8 mouse cellular contexts compared by ENCODE assay signal in genomic region chr13:23562699-23563462, GRCm38 (mm10). TPM values are rescaled to one million over a fixed set of nuclear protein-coding genes. Genes with fewer than 3 reads are reported as not detected.
A peak's percentile ranks its signal among the peaks of the same experiment; 100 is the strongest.
DNase-seq lines count a peak whose midpoint lies in the region; ATAC-seq and TF ChIP-seq lines count a peak whose summit lies in the region.

No protein-coding gene starts in this region.

- intact Hi-C loops in heart, adult 2 months (cut with DNase I): no loop called here
- intact Hi-C loops in heart, postnatal 25 days (cut with DNase I): no loop called here

- peak; percentile 37; the same call in 1 of the 2 replicates for TF ChIP-seq POLR2A in heart, adult 2 months (IDR thresholded peaks at IDR 0.05; ENCODE audit: insufficient read depth, low read depth, low read length)

- H3K9me3 ChIP-seq in forebrain, embryonic 16.5 days (ENCODE audit: control insufficient read depth, low read length): no peaks in the 10 kb centered on the region
- H3K9me3 ChIP-seq in kidney, embryonic 16.5 days (ENCODE audit: low read length): no peaks in the 10 kb centered on the region
- no peaks in the 10 kb centered on the region for H3K9me3 ChIP-seq in midbrain, embryonic 11.5 days (ENCODE audit: control insufficient read depth, low read length)

- H3K4me1 ChIP-seq in heart, adult 2 months (ENCODE audit: control insufficient read depth, insufficient read depth, low read length): peaks cover 2% of the 10 kb centered on the region; the same call in 1 of the 2 replicates
- H3K4me1 ChIP-seq in forebrain, embryonic 16.5 days (replicated peaks; ENCODE audit: control insufficient read depth, insufficient read depth, low read length): peaks cover 6% of the 10 kb centered on the region; the same call in 1 of the 2 replicates
- no peaks in the 10 kb centered on the region; the same call in 1 of the 2 replicates for H3K4me1 ChIP-seq in kidney, embryonic 16.5 days (ENCODE audit: insufficient read depth, low read length)
- H3K4me1 ChIP-seq in midbrain, embryonic 11.5 days (ENCODE audit: control insufficient read depth, insufficient read depth, low read length): no peaks in the 10 kb centered on the region

- H3K4me3 ChIP-seq in heart, adult 2 months: peak overlapping the region; percentile 50
- H3K4me3 ChIP-seq in C2C12 (ENCODE audit: insufficient read depth, poor library complexity, severe bottlenecking): no peak overlapping the region
- peak overlapping the region; percentile 42 for H3K4me3 ChIP-seq in forebrain, embryonic 16.5 days (replicated peaks; ENCODE audit: low read length)
- H3K4me3 ChIP-seq in kidney, embryonic 16.5 days (ENCODE audit: low read length): peak overlapping the region; percentile 37
- peak overlapping the region; percentile 35 for H3K4me3 ChIP-seq in midbrain, embryonic 11.5 days (ENCODE audit: low read depth, low read length)

- H3K27ac ChIP-seq in heart, adult 2 months: peak overlapping the region; percentile 94
- peak overlapping the region; percentile 98 for H3K27ac ChIP-seq in forebrain, embryonic 16.5 days (ENCODE audit: low read length)
- H3K27ac ChIP-seq in kidney, embryonic 16.5 days (ENCODE audit: low read length): peak overlapping the region; percentile 100
- peak overlapping the region; percentile 96 for H3K27ac ChIP-seq in midbrain, embryonic 11.5 days (ENCODE audit: low read depth, low read length)

- no peaks in the 10 kb centered on the region for H3K79me2 ChIP-seq in heart, adult 2 months (replicated peaks; ENCODE audit: control insufficient read depth, insufficient read depth, low read length)
- H3K79me2 ChIP-seq in C2C12 (ENCODE audit: control insufficient read depth, insufficient read depth): no peaks in the 10 kb centered on the region

- WGBS in heart, adult 2 months: 2% methylated on average over 18 of the region's 18 CpGs
- WGBS in forebrain, embryonic 16.5 days: under 1% methylated on average over 18 of the region's 18 CpGs
- 3% methylated on average over 18 of the region's 18 CpGs for WGBS in kidney, embryonic 16.5 days
- WGBS in midbrain, embryonic 11.5 days: 4% methylated on average over 18 of the region's 18 CpGs

- no peaks in the 10 kb centered on the region for H3K36me3 ChIP-seq in heart, adult 2 months (ENCODE audit: control insufficient read depth, insufficient read depth, low read length)
- no peaks in the 10 kb centered on the region for H3K36me3 ChIP-seq in C2C12 (ENCODE audit: control insufficient read depth, insufficient read depth)
- H3K36me3 ChIP-seq in forebrain, embryonic 16.5 days (ENCODE audit: control insufficient read depth, insufficient read depth): no peaks in the 10 kb centered on the region
- H3K36me3 ChIP-seq in kidney, embryonic 16.5 days (ENCODE audit: insufficient read depth, low read length): no peaks in the 10 kb centered on the region
- H3K36me3 ChIP-seq in midbrain, embryonic 11.5 days (ENCODE audit: control insufficient read depth, insufficient read depth, low read length): no peaks in the 10 kb centered on the region

- TF ChIP-seq CTCF in heart, adult 2 months (IDR thresholded peaks at IDR 0.05): peak; percentile 77
- TF ChIP-seq CTCF in C2C12 (IDR thresholded peaks at IDR 0.05; ENCODE audit: control insufficient read depth, insufficient read depth, insufficient read length): no peak

- no peak for TF ChIP-seq EP300 in heart, adult 2 months (IDR thresholded peaks at IDR 0.05; ENCODE audit: insufficient read depth, low read depth, low read length)

- no peak for DNase-seq in heart, adult 2 months
- no peak for DNase-seq in heart, postnatal 25 days (ENCODE audit: low spot score)
- peak; percentile 89 for DNase-seq in brain, adult 2 months (ENCODE audit: low read depth, low spot score)
- DNase-seq in midbrain, embryonic 11.5 days (ENCODE audit: low spot score, missing footprints): peak; percentile 96

- H3K27me3 ChIP-seq in heart, adult 2 months (ENCODE audit: control insufficient read depth, insufficient read depth, low read length): no peaks in the 10 kb centered on the region
- no peaks in the 10 kb centered on the region for H3K27me3 ChIP-seq in C2C12 (ENCODE audit: control insufficient read depth, insufficient read depth, insufficient read length)
- no peaks in the 10 kb centered on the region for H3K27me3 ChIP-seq in forebrain, embryonic 16.5 days (replicated peaks; ENCODE audit: control insufficient read depth, insufficient read depth, low read length)
- H3K27me3 ChIP-seq in kidney, embryonic 16.5 days (ENCODE audit: insufficient read depth, low read length): no peaks in the 10 kb centered on the region
- no peaks in the 10 kb centered on the region for H3K27me3 ChIP-seq in midbrain, embryonic 11.5 days (ENCODE audit: control insufficient read depth, insufficient read depth, low read length)

- H3K4me2 ChIP-seq in forebrain, embryonic 16.5 days (ENCODE audit: low read length): peak overlapping the region; percentile 82
- peak overlapping the region; percentile 77 for H3K4me2 ChIP-seq in kidney, embryonic 16.5 days (replicated peaks; ENCODE audit: low read depth, low read length)
- H3K4me2 ChIP-seq in midbrain, embryonic 11.5 days: peak overlapping the region; percentile 71

- H3K79me3 ChIP-seq in C2C12 (ENCODE audit: low read depth): no peaks in the 10 kb centered on the region

- H3K9ac ChIP-seq in heart, adult 2 months (ENCODE audit: low read depth, low read length): peak overlapping the region; percentile 41
- H3K9ac ChIP-seq in forebrain, embryonic 16.5 days (replicated peaks; ENCODE audit: low read depth, low read length): peak overlapping the region; percentile 57
- peak overlapping the region; percentile 74 for H3K9ac ChIP-seq in kidney, embryonic 16.5 days (replicated peaks; ENCODE audit: low read length)
- H3K9ac ChIP-seq in midbrain, embryonic 11.5 days (ENCODE audit: low read length): peak overlapping the region; percentile 86

- H3ac ChIP-seq in C2C12 (ENCODE audit: control insufficient read depth, insufficient read length, low read depth): peak overlapping the region; percentile 63

- ATAC-seq in forebrain, embryonic 16.5 days: peak; percentile 38
- ATAC-seq in kidney, embryonic 16.5 days (ENCODE audit: low FRiP score, low TSS enrichment): peak; percentile 64
- ATAC-seq in midbrain, embryonic 11.5 days (ENCODE audit: low FRiP score): peak; percentile 65
- ATAC-seq in activated CD4-positive, CD25-positive, alpha-beta regulatory T cell, adult 4 months: no peak

TF ChIP-seq in C2C12, 6 proteins besides CTCF, POLR2A, EP300 and RAD21:
- TF ChIP-seq MAX (IDR thresholded peaks at IDR 0.05): no peak
- TF ChIP-seq CEBPB (IDR thresholded peaks at IDR 0.05; ENCODE audit: low read depth): peak; percentile 3

RNA-seq across cellular contexts. Expression of gene Hist1h3e, which starts 0.7 kb away (rescaled TPM):
- 10 to 100 TPM; 14.0 to 14.6 TPM for total RNA-seq in heart, adult 2 months (2021)
- polyA plus RNA-seq in heart, adult 2 months (2012; rRNA removed): 1.8 and 2.0 TPM in 2 replicates
- total RNA-seq in heart, postnatal 25 days (2021): 10 to 100 TPM; 15.4 to 27.3 TPM
- 2.8 TPM for polyA plus RNA-seq in C2C12 (2012; fragmentation: generic; extraction: Trizol)
- 2.0 and 3.4 TPM in 2 replicates for polyA plus RNA-seq in forebrain, embryonic 16.5 days (2015; fragmentation: Nextera tagmentation; extraction: Ambion mirVana)
- polyA plus RNA-seq in kidney, embryonic 16.5 days (2015; fragmentation: Nextera tagmentation; extraction: Ambion mirVana): 4.7 TPM in 2 replicates
- 7.2 and 7.4 TPM in 2 replicates for polyA plus RNA-seq in midbrain, embryonic 11.5 days (2014; fragmentation: Nextera tagmentation; extraction: Ambion mirVana)
- polyA plus RNA-seq in activated CD4-positive, CD25-positive, alpha-beta regulatory T cell, adult 4 months (2017; shearing (Covaris generic)): 1 to 10 TPM in 1 of 2 experiments, under 1 TPM in 1; 0.86 to 1.6 TPM

RNA-seq across cellular contexts. Expression of gene Hist1h2ae, which starts 8.1 kb away (rescaled TPM):
- total RNA-seq in heart, adult 2 months (2021): 1 to 10 TPM; 1.8 to 2.8 TPM
- 0.49 and 0.50 TPM in 2 replicates for polyA plus RNA-seq in heart, adult 2 months (2012; rRNA removed)
- 1 to 10 TPM; 3.4 to 4.1 TPM for total RNA-seq in heart, postnatal 25 days (2021)
- 12.6 TPM for polyA plus RNA-seq in C2C12 (2012; fragmentation: generic; extraction: Trizol)
- 33.0 and 46.2 TPM in 2 replicates for polyA plus RNA-seq in forebrain, embryonic 16.5 days (2015; fragmentation: Nextera tagmentation; extraction: Ambion mirVana)
- 57.3 and 57.7 TPM in 2 replicates for polyA plus RNA-seq in kidney, embryonic 16.5 days (2015; fragmentation: Nextera tagmentation; extraction: Ambion mirVana)
- polyA plus RNA-seq in midbrain, embryonic 11.5 days (2014; fragmentation: Nextera tagmentation; extraction: Ambion mirVana): 69.8 and 76.3 TPM in 2 replicates
- polyA plus RNA-seq in activated CD4-positive, CD25-positive, alpha-beta regulatory T cell, adult 4 months (2017; shearing (Covaris generic)): 10 to 100 TPM; 26.7 to 59.1 TPM

RNA-seq across cellular contexts. Expression of gene Hist1h2bg, which starts 8.3 kb away (rescaled TPM):
- total RNA-seq in heart, adult 2 months (2021): 10 to 100 TPM; 16.4 to 19.5 TPM
- polyA plus RNA-seq in heart, adult 2 months (2012; rRNA removed): 3.3 TPM in 2 replicates
- 10 to 100 TPM; 28.4 to 48.1 TPM for total RNA-seq in heart, postnatal 25 days (2021)
- polyA plus RNA-seq in C2C12 (2012; fragmentation: generic; extraction: Trizol): 9.9 TPM
- polyA plus RNA-seq in forebrain, embryonic 16.5 days (2015; fragmentation: Nextera tagmentation; extraction: Ambion mirVana): 2.1 and 6.2 TPM in 2 replicates
- polyA plus RNA-seq in kidney, embryonic 16.5 days (2015; fragmentation: Nextera tagmentation; extraction: Ambion mirVana): 8.5 and 9.1 TPM in 2 replicates
- polyA plus RNA-seq in midbrain, embryonic 11.5 days (2014; fragmentation: Nextera tagmentation; extraction: Ambion mirVana): 3.9 and 6.2 TPM in 2 replicates
- 1 to 10 TPM; 4.0 to 5.7 TPM for polyA plus RNA-seq in activated CD4-positive, CD25-positive, alpha-beta regulatory T cell, adult 4 months (2017; shearing (Covaris generic))

RNA-seq across cellular contexts. Expression of gene Hist1h1d, which starts 9.8 kb away (rescaled TPM):
- total RNA-seq in heart, adult 2 months (2021): under 1 TPM; 0.86 to 0.91 TPM
- 0.04 and 0.09 TPM in 2 replicates for polyA plus RNA-seq in heart, adult 2 months (2012; rRNA removed)
- total RNA-seq in heart, postnatal 25 days (2021): 1 to 10 TPM; 1.8 to 2.5 TPM
- polyA plus RNA-seq in C2C12 (2012; fragmentation: generic; extraction: Trizol): 0.25 TPM
- 0.15 and 0.22 TPM in 2 replicates for polyA plus RNA-seq in forebrain, embryonic 16.5 days (2015; fragmentation: Nextera tagmentation; extraction: Ambion mirVana)
- 0.37 and 0.55 TPM in 2 replicates for polyA plus RNA-seq in kidney, embryonic 16.5 days (2015; fragmentation: Nextera tagmentation; extraction: Ambion mirVana)
- 0.59 and 0.61 TPM in 2 replicates for polyA plus RNA-seq in midbrain, embryonic 11.5 days (2014; fragmentation: Nextera tagmentation; extraction: Ambion mirVana)
- polyA plus RNA-seq in activated CD4-positive, CD25-positive, alpha-beta regulatory T cell, adult 4 months (2017; shearing (Covaris generic)): under 1 TPM; 0.31 to 0.79 TPM

RNA-seq across cellular contexts. Expression of gene Hist1h2bf, which starts 11.1 kb away (rescaled TPM):
- 1 to 10 TPM; 5.2 to 8.4 TPM for total RNA-seq in heart, adult 2 months (2021)
- 1.00 TPM in 1 of 2 replicates, not detected in the other for polyA plus RNA-seq in heart, adult 2 months (2012; rRNA removed)
- total RNA-seq in heart, postnatal 25 days (2021): 10 to 100 TPM; 16.8 to 17.6 TPM
- polyA plus RNA-seq in C2C12 (2012; fragmentation: generic; extraction: Trizol): 4.5 TPM
- 2.1 and 2.6 TPM in 2 replicates for polyA plus RNA-seq in forebrain, embryonic 16.5 days (2015; fragmentation: Nextera tagmentation; extraction: Ambion mirVana)
- 4.3 and 4.4 TPM in 2 replicates for polyA plus RNA-seq in kidney, embryonic 16.5 days (2015; fragmentation: Nextera tagmentation; extraction: Ambion mirVana)
- 2.6 and 4.9 TPM in 2 replicates for polyA plus RNA-seq in midbrain, embryonic 11.5 days (2014; fragmentation: Nextera tagmentation; extraction: Ambion mirVana)
- under 1 TPM in 1 of 2 experiments, not detected in 1; 0.83 TPM for polyA plus RNA-seq in activated CD4-positive, CD25-positive, alpha-beta regulatory T cell, adult 4 months (2017; shearing (Covaris generic))

Comparison
In these comparisons a context has a peak if more than half of its experiments do, and no peak if none do; other contexts are left out.
1. DNase-seq: peak in brain, adult 2 months (single experiment) and midbrain, embryonic 11.5 days (single experiment); none in heart, adult 2 months (0 of 2) and heart, postnatal 25 days (single experiment).
2. Peak in every context shown above with its lines, with median percentiles within 50 percentile points of each other: H3K27ac ChIP-seq, H3K9ac ChIP-seq and H3K4me2 ChIP-seq.